Mouse (Mus musculus): ENCODE data around the gene Hmcn2. TPM values are rescaled to one million over a fixed set of nuclear protein-coding genes. Genes with fewer than 3 reads are reported as not detected.

The Hmcn2 gene
- total RNA-seq, 2 experiments from 2014 or later: 0.51 to 0.52 TPM

DNA sequence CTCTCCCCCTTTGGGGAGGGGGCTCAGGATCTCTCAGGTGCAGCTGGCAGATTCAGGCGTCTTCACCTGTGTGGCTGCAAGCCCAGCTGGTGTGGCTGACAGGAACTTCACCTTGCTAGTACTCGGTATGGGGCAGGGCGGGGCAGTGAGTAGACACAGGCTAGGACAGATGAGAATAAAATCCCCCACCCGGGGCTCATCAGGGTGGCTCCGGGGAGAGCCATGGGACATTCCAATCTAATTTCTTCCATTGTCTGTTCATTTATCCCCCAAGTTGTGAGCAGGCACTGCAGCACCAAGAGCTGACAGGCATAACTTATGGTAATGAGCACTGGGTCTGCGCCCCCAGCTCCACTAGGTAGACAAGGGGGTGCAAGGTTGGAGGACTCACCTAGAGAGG is 108.4 kb downstream of the Hmcn2 start:
- intact Hi-C loops (cut with DNase I): no loop called here
- no peak overlapping the region for H3K27ac ChIP-seq
- DNase-seq (ENCODE audit: extremely low spot score in 1 of 2, low spot score in 2 of 2): no peak
- no peak for TF ChIP-seq CTCF (IDR thresholded peaks at IDR 0.05)
- H3K4me3 ChIP-seq: no peak overlapping the region

DNA sequence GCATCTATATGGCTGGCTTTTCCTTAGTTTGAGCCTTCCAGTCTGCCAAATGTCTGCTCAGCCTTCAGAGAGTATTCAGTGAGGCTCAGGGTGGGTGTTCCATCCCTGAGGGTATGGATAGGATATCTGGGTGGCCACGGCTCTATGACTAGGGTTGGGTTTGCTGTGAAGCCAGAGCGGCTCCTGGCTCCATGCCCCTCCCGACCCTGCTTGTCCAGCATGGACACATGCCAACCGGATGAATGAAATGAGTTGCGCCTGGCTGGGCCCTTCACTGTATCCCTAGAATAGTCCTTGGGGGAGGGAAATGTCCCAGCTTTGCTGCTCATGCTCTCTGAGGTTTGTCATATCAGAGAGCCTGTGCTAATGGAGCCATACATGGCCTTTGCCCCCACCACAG is 117.3 kb downstream of the Hmcn2 start:
- Histone ChIP-seq H3K27ac (no peak overlapping the region), H3K4me3 (no peak overlapping the region)
- DNase-seq (ENCODE audit: extremely low spot score in 1 of 2, low spot score in 2 of 2): no peak
- TF ChIP-seq CTCF (IDR thresholded peaks at IDR 0.05): no peak
- intact Hi-C loops (cut with DNase I): no loop called here

DNA sequence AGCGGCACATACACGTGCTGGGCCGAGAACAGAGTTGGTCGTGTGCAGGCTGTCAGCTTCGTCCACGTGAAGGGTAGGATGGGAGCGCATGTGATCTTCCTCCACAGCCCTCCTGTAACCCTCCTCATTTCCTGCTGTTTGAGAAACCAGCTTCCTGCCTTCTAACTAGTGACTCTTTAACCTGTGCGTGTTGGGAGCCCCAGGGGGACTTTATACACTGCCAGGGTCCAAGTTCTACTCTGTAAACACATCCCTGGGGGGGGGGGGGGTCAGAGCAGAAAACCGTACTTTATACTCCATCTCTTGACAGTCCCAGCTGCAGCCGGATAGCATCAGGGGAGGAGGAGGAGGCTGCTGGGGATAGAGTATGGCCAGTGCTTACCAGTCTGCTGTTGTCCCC is 120.5 kb downstream of the Hmcn2 start:
- DNase-seq (ENCODE audit: extremely low spot score in 1 of 2, low spot score in 2 of 2): no peak
- intact Hi-C loops (cut with DNase I): loop anchor here (1.0 kb wide), 1 partner anchor 38 kb away; no protein-coding TSS in a partner anchor
- TF ChIP-seq CTCF (IDR thresholded peaks at IDR 0.05): no peak
- H3K4me3 ChIP-seq: no peak overlapping the region
- H3K27ac ChIP-seq: no peak overlapping the region

DNA sequence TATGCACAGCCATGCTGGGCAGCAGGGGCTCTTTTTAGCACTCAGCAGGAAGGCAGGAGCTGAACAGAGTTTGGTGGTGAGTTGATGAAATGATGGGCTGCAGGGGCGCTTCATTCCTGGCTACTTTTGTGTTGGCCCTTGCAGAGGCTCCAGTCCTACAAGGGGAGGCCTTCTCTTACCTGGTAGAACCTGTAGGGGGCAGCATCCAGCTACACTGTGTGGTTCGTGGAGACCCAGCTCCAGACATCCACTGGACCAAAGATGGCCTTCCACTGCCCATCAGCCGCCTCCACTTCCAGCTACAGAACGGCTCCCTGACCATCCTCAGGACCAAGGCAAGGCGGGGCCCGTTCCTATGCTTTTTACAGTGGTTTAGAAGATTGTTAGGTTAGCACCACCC is 121.4 kb downstream of the Hmcn2 start:
- peak; percentile 65 for TF ChIP-seq CTCF (IDR thresholded peaks at IDR 0.05)
- H3K27ac ChIP-seq: no peak overlapping the region
- no peak overlapping the region for H3K4me3 ChIP-seq
- intact Hi-C loops (cut with DNase I): loop anchor here (1.0 kb wide), 1 partner anchor 37 kb away; no protein-coding TSS in a partner anchor
- DNase-seq (ENCODE audit: extremely low spot score in 1 of 2, low spot score in 2 of 2): peak in 1 of 2 experiments; percentile 46

DNA sequence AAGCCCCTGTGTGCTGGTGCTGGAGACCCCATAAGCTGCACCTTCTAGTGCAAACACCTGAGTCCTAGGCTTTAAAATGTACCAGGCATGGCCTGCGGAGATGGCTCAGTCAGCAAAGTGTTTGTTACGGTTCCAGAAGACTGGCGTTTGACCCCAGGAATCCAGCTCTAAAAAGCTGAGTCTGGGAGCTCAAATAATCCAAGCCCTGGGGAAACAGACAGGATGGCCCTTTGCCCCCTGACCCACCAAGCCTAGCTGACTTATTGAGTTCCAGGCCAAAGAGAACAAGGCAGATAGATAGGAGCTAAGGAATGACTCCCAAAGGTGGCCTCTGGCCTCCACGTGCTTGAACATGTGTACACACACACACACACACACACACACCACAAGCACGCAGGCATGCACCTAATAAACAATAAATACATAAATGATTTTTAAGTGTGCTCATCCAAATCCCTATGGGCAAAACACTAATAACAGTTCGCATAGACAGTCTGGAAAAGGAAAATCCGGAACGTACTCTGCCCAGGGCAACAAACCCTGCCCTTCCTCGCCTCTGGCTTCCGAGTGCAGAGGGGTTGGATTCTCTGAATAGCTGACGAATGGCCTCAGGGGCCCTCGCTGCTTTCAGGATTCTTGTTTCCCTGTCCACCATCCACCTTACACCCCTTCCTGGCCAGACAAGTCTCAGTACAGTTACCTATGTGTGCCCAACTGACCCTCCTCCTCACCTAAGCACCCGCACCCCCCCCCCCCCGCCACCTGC is 123.4 kb downstream of the Hmcn2 start:
- no peak for TF ChIP-seq CTCF (IDR thresholded peaks at IDR 0.05)
- intact Hi-C loops (cut with DNase I): no loop called here
- H3K27ac ChIP-seq: no peak overlapping the region
- H3K4me3 ChIP-seq: no peak overlapping the region
- no peak for DNase-seq (ENCODE audit: extremely low spot score in 1 of 2, low spot score in 2 of 2)

DNA sequence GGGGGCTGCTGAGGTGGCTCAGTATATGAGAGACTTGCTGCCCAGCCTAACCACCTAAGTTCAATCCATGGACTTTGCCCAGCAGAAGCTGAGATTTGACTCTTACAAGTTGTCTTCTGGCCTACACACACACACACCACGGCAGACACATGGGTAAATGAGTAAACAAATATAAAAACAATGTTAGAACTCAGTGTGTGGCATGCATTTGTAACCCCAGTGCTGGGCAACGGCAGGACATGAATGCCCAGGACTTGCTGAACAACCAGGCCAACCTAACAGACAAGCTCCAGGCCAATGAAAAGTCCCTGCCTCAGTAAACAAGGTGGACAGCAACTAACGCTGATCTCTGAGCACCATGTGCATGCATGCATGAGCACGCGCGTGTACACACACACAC is 125.4 kb downstream of the Hmcn2 start:
- no peak overlapping the region for H3K4me3 ChIP-seq
- no peak for TF ChIP-seq CTCF (IDR thresholded peaks at IDR 0.05)
- no peak for DNase-seq (ENCODE audit: extremely low spot score in 1 of 2, low spot score in 2 of 2)
- H3K27ac ChIP-seq: no peak overlapping the region
- intact Hi-C loops (cut with DNase I): no loop called here

DNA sequence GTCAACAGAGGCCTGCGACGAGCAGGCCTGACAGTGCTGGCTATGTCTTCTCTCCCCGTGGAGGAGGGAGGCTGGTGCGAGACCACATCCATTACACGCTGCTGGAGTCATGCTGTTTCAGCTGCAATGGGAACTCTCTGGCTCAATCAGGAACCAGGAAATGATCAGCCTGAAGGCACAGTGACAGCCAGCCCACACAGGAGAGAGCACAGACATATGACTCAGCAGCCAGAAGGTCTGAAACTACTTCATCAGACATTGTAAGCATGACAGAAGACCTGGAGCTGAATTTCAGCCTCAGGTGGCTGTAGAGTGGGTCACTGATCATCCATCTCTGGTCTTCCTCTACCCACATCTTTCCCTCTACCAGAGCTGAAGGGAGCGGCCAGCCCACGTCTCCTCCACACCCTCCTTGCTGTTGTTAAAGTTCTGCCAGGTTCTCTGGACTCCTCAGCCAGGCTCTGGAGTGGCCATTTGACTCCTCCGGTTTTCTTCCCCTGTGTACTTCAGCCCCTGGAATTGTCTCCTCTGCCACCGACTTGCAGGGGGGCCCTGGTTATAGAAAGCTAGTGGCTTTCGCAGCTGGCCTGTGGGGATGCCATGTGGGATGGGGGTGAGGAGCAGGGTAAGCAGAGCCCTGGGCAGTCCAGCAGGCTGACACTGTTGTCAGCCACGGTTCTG is 128.4 kb downstream of the Hmcn2 start:
- DNase-seq (ENCODE audit: extremely low spot score in 1 of 2, low spot score in 2 of 2): peak; percentile 35 to 53
- intact Hi-C loops (cut with DNase I): no loop called here
- Histone ChIP-seq H3K4me3 (no peak overlapping the region), H3K27ac (peak overlapping the region; percentile 10; the same call in 1 of the 2 replicates)
- no peak for TF ChIP-seq CTCF (IDR thresholded peaks at IDR 0.05)

DNA sequence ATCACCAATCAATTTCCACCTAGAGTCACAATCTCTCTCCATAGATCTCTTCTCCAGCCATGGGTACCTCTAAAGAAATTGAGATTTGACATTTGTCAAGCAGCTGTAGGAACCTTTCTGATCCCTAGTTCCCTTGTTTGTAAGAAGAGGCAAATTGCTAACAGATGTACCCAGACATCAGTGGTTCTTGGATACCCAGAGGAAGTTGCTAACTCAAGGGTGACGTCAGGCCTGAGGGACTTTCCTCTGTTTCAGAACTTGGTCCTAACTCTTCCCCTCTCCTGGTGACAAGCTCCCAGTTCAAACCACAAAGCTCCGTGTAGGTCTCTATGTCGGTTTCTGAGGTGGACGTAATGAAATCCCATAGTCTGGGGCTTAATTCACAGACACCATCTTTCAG is 131.8 kb downstream of the Hmcn2 start:
- no peak for DNase-seq (ENCODE audit: extremely low spot score in 1 of 2, low spot score in 2 of 2)
- no peak for TF ChIP-seq CTCF (IDR thresholded peaks at IDR 0.05)
- intact Hi-C loops (cut with DNase I): no loop called here

DNA sequence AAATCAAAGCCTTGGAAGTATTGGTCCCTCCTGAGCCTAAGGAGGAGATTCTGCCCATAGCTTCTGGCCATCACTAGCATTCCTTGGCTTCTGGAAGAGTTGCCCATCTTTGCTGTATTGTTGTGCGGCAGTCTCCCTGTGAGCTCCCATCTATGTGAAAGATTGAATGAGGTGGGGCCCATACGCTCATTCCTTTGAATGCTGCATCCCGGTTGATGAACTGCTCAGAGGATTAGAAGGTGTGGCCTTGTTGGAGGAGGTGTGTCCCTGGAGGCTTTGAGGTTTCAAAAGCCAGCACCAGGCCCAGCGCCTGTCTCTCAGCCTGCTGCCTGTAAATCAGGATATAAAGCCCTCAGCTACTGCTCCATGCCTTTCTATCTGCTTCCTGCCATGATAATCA is 132.2 kb downstream of the Hmcn2 start:
- no peak overlapping the region for H3K4me3 ChIP-seq
- TF ChIP-seq CTCF (IDR thresholded peaks at IDR 0.05): no peak
- intact Hi-C loops (cut with DNase I): no loop called here
- no peak overlapping the region for H3K27ac ChIP-seq
- DNase-seq (ENCODE audit: extremely low spot score in 1 of 2, low spot score in 2 of 2): no peak

More for the DNA sequence above, 131.8 kb downstream of the Hmcn2 start:
- Histone ChIP-seq H3K4me3 (no peak overlapping the region), H3K27ac (no peak overlapping the region)

DNA sequence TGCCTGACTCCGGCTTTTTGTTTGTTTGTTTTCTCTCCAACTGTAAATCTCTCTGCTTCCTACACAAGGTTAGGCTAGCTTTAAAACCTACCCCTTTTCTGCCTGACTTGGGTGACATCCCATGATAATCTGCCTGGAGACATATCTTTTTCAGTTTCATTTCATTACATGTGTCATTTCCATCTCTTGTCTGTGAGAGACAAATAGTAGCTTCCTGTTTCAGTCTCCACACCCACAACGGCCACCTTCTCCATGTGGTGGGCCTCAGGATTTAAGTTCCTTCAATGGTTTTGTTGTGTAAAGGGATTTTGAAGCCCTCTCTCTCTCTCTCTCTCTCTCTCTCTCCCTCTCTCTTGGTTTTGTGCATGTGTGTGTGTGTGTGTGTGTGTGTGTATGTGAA is 133.3 kb downstream of the Hmcn2 start:
- Histone ChIP-seq H3K27ac (no peak overlapping the region), H3K4me3 (no peak overlapping the region)
- no peak for DNase-seq (ENCODE audit: extremely low spot score in 1 of 2, low spot score in 2 of 2)
- TF ChIP-seq CTCF (IDR thresholded peaks at IDR 0.05): no peak
- intact Hi-C loops (cut with DNase I): no loop called here

DNA sequence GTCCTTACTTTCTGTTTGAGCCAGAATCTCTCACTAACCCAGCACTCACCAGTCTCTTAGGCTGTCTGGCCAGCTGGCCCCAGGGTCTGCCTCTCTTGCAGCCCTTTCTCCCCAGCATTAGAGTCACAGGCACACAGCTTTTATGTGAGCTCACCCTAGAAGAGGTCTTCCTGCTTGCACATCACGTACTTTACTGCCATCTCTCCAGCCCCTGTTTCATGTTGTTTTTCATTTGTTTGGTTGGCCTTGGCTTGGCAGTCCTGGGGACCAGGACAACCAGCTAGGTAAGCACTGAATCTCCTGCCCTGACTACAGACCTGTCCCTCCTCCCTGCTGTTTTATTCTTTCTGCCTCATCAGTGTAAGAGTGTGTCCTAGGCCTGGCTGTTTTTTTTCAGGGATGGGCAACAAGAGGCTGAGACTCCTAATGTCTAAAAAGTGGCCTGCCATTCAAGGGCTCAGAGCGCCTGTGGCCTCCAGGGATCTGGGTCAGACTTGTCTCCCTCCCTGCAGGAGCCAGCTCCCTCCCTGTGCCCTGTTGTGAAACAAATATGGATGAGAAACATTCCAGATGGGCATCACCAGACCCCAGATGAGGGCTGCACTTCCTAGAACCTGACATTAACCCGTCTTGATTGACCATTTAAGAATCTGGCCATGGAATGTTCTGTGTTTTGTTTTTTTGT is 134.7 kb downstream of the Hmcn2 start:
- no peak for TF ChIP-seq CTCF (IDR thresholded peaks at IDR 0.05)

DNA sequence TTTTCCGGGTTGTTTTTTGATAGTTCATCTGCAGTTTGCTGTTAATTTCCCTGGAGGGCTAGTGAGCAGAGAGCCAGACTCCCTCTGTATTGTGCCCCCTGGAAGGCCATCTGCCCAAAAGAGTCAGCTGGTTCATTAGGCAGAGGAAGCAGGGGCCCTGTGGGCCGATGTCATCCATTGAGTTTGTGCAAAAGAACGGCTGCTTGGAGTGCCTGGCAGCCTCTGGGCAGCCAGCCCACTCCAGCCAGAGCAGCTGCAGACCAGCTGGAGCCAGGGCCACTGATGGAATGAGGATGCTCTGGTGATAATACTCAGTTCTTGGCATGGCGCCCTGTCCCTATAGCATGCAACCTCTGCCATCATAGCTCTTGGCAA is 135.2 kb downstream of the Hmcn2 start:
- peak overlapping the region; percentile 47; the same call in 1 of the 2 replicates for H3K27ac ChIP-seq
- no peak for TF ChIP-seq CTCF (IDR thresholded peaks at IDR 0.05)
- no peak overlapping the region for H3K4me3 ChIP-seq
- intact Hi-C loops (cut with DNase I): no loop called here
- DNase-seq (ENCODE audit: extremely low spot score in 1 of 2, low spot score in 2 of 2): peak; percentile 29 to 58

More for the DNA sequence above, 134.7 kb downstream of the Hmcn2 start:
- intact Hi-C loops (cut with DNase I): no loop called here
- peak overlapping the region; percentile 47; the same call in 1 of the 2 replicates for H3K27ac ChIP-seq
- DNase-seq (ENCODE audit: extremely low spot score in 1 of 2, low spot score in 2 of 2): no peak
- H3K4me3 ChIP-seq: no peak overlapping the region

Measured in left cerebral cortex, adult 2 months (tissue).